Mouse (Mus musculus): Measurements from ENCODE around the gene Pcdh15.
A peak's percentile ranks its signal among the peaks of the same experiment; 100 is the strongest.

The Pcdh15 gene

GRCm38 (mm10) chr10:73379001-73379400 is 279.9 kb downstream of the Pcdh15 start:
- DNase-seq (ENCODE audit: low read depth, low spot score), result no peak

DNA sequence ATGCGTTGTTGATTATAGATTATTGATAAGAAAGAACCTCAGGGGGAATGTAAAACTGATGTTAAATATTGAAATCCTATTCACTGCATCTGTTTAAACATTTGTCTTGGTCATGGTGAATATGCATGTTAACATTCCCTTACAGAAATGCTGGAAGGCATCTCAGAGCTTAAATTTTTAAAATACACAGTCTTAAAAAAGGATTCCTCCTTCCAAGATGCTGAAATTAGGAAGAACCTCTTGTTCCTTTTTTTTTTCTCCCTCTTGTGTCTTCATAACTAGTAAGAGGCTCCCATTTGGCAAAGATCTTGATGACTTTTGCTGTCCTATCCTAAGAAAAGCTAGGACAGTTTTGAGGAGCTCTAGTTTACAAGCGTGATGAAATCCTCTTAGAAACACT is 284.9 kb downstream of the Pcdh15 start:
- no peak for DNase-seq (ENCODE audit: low read depth, low spot score)

- no peak for DNase-seq (ENCODE audit: low read depth, low spot score)
Observed at GRCm38 (mm10) chr10:73400426-73400825, 301.3 kb downstream of the Pcdh15 start.

- DNase-seq (ENCODE audit: low read depth, low spot score), result no peak
Observed at GRCm38 (mm10) chr10:73425408-73425807, 326.3 kb downstream of the Pcdh15 start.

- no peak for DNase-seq (ENCODE audit: low read depth, low spot score)
Observed at GRCm38 (mm10) chr10:73431345-73431744, 332.2 kb downstream of the Pcdh15 start.

- DNase-seq (ENCODE audit: low read depth, low spot score), result no peak
Observed at GRCm38 (mm10) chr10:73484082-73484481, 384.9 kb downstream of the Pcdh15 start.

- no peak for DNase-seq (ENCODE audit: low read depth, low spot score)
Observed at GRCm38 (mm10) chr10:73491654-73492053, 392.5 kb downstream of the Pcdh15 start.

DNA sequence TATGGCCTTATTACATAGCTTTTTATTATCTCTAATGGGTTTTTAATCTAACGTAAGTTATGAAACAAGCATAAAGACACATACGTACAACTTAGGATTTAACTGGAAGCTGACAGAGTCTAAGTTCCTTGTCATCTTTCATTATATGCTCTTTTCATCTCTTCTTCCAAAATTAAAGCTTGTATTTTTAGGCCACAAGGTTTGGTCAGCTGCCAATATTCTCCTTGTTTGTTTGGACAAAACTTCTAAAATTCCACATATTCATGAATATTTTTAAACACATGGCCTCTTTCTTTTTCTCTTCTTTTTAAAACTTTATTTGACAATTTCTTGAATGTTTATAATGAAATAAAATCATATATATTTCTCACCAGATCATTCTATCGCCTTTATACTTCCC is 415.7 kb downstream of the Pcdh15 start:
- no peak for DNase-seq (ENCODE audit: low read depth, low spot score)

DNA sequence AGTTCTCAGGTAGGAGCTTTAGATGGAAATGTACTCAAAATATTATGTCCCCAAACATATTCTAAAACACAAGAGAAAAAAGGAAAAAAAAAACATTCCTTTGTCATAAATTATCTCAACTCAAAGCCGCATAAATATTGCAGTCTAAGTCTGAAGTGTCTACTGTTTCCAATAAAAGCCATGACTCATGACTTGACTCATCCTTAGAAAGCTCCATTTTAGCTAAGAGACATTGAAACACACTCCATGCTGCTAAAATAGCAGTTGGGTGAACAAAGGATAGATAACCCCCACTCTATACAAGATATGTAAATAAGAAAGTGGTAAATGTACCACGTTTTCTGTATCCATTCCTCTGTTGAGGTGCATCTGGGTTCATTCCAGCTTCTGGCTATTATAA is 416.6 kb downstream of the Pcdh15 start:
- no peak for DNase-seq (ENCODE audit: low read depth, low spot score)

DNA sequence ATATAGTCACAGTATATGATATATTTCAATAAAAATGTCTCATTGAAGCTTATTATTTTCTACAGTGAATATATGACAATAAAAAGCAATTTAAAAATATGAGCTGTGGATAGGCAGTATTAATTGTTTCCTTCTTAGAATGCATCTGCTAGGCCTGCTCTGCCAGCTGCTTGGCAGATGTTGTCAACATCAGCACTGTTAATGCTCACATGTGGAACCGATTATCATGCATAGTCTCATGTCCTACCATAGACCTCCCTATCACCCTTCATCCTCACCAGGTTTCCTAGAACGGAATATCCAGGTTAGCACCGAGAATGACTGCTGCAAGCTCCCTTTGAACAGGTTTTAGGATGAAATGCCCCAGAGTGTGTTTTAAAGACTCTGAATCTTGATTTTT is 420.3 kb downstream of the Pcdh15 start:
- no peak for DNase-seq (ENCODE audit: low read depth, low spot score)

GRCm38 (mm10) chr10:73552831-73553230 is 453.7 kb downstream of the Pcdh15 start:
- DNase-seq (ENCODE audit: low read depth, low spot score), result peak; percentile 1

GRCm38 (mm10) chr10:73564216-73564615 is 465.1 kb downstream of the Pcdh15 start:
- DNase-seq (ENCODE audit: low read depth, low spot score), result no peak

DNA sequence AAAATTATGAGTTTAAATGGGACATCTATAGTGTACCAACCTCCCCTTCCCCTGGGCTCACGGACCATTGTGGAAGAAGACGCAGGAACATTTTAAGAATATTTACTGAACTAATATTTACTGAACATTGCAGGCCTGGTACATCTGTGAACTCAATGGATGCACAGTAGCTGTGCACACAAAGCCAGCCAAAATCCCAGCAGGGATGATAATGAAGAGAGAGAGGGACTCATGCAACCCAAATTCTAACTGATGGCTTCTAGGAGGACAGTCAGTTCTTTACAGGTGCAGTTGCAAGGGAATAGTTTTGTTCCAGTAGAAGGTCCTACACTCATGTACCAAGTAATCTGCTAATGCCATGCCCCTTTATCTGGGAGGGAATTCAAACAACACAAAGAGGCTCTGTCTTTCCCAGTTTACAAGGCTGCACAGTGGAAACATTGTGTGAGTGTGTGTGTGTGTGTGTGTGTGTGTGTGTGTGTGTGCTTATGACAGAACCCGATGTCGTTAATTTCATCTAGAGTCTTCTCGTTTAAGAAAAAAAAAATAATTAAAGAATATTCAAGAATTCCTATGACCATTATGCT is 475.7 kb downstream of the Pcdh15 start:
- no peak for DNase-seq (ENCODE audit: low read depth, low spot score)

DNA sequence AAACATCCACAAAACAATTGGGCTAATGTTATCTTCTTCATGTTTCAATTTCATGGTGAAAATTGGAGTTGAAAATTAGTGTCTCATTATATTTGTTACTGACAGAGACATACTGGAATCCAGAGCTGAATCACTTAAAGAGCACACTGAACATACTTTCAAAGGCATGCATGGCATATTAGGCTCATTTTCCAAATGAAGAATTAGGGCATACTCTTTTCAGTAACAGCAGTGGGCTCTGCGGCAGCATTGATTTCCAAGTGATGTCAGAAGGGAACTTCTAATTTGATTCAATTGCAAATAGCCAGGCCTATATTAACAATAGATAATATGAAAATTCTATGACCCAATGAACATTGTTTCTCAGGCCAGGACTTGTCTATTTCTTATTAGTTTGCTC is 568.4 kb downstream of the Pcdh15 start:
- DNase-seq (ENCODE audit: low read depth, low spot score), result no peak

DNA sequence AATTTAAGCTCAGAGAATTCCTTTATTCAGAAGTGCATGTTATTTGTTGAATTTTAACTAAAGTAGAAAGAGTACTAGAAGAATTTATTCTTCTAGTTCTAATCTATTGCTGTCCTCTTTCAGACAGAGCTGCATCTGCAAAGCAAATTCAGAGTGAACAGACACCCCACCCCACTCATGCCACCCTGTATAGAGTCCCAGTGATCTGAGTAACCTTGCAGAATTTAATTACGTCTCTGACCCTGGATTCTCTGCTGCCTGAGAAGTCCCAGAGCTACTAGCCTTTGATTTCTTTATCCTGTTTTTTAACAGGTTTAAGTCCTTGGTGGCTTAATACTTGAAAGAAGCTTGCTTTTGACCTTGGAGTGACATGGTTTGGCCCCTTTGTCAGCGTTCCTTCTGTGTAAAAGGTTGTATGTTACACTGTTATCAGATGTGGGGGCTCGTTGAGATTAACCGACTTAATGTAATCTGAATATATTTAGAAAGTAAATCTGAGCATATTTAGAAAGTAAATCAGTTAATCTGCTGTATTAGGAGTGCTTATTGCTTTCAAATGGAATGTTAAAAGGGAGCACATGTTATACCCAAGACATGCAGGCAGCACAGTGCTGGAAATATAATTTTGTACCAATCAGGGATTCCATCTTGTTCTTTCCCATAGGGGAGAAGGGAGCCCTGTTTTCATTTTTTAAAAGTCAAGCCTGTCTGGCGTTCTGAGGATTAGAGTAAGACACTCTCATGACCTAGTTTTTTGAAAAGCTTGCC is 601.6 kb downstream of the Pcdh15 start:
- no peak for DNase-seq (ENCODE audit: low read depth, low spot score)

- no peak for DNase-seq (ENCODE audit: low read depth, low spot score)
Observed at GRCm38 (mm10) chr10:73725566-73726240, 626.6 kb downstream of the Pcdh15 start.

DNA sequence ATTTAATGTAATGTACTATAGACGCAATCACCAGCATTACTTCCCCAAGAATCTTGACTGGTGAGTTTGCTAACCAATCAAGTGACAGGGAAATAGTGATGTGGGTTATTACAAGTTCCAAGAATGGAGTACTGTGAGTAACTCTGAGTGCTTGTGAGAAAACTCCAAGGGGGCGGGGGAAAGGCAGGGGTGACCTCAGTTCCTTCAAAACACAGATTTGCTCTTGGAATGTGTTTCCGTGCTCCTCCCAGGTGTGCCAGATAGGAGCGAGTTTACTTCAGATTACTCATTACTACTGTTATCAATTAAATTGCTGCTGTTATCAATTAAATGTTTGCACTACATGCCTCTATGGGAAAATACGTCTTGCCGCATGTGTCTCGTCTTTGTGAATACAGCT is 634.1 kb downstream of the Pcdh15 start:
- no peak for DNase-seq (ENCODE audit: low read depth, low spot score)

DNA sequence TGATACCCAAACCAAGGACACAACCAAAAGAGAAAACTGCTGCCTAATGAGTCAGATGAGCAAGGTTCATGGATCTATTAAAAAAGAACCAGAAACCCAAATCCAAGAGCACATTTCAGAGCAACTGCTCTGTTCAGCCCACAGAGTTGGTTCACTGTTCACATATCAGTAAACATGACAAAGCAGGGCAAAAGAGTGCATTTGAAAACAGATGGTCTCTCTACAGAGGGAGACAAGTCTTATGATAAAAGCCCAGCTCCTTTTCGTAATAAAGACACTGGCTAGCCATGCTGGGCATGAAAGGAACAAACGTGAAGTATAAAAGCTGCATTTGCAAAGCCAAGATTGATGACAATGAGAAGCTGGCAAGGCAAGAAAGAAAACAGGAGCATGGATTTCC is 649.9 kb downstream of the Pcdh15 start:
- no peak for DNase-seq (ENCODE audit: low read depth, low spot score)

- DNase-seq (ENCODE audit: low read depth, low spot score), result no peak
Observed at GRCm38 (mm10) chr10:73753876-73754275, 654.7 kb downstream of the Pcdh15 start.

GRCm38 (mm10) chr10:73782945-73783344 is 683.8 kb downstream of the Pcdh15 start:
- DNase-seq (ENCODE audit: low read depth, low spot score), result no peak

- no peak for DNase-seq (ENCODE audit: low read depth, low spot score)
Observed at GRCm38 (mm10) chr10:73788163-73788562, 689.0 kb downstream of the Pcdh15 start.

- no peak for DNase-seq (ENCODE audit: low read depth, low spot score)
Observed at GRCm38 (mm10) chr10:73805069-73805468, 705.9 kb downstream of the Pcdh15 start.

DNA sequence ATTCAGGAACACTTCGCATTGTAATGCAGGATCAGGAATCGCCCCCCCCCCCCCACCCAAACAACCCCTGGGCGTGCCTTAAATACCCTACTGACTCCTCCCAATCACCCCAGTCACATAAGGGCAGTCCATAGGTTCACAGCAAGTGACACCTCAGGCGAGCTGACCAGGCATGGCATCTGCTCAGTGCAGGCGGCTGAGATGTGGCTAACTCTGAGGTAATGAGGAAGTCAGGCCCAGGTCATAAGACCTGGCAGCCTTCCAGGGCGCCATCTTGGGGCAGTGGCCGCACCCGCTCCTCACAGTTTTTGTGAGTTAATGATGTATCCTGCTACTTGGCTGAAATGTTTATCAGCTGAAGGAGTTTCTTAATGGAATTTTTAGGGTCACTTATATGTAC is 713.2 kb downstream of the Pcdh15 start:
- no peak for DNase-seq (ENCODE audit: low read depth, low spot score)

Measured in A20 (cell line).